Mouse (Mus musculus): Measurements from ENCODE around the gene Osbpl9. TPM values are rescaled to one million over a fixed set of nuclear protein-coding genes. Genes with fewer than 3 reads are reported as not detected.
A peak's percentile ranks its signal among the peaks of the same experiment; 100 is the strongest.

Osbpl9 gene
- polyA plus RNA-seq, 1 experiment: 67.8 TPM

DNA sequence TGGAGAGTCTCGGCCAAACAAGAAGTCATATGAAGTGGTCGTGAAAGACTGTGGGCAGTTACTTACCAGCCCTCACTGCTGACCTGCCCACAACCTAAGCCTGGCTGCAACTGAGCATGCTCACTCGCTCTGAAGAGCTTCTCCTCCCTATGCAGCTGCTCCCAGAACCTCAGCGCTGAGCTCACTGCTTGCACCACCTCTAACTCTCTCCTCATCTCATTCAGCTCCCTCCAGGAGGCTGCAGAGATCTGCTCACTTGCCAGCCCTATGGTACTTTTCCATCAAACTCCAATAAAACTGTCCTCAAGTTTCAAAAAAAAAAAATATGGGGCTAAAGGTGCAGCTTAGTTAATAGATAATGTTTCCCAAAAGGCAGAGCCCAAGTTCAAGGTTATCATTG, 63.5 kb downstream of the Osbpl9 start:
- TF ChIP-seq CTCF (IDR thresholded peaks at IDR 0.05; ENCODE audit: extremely low read depth, insufficient read depth, insufficient read length, insufficient replicate concordance) (no peak), POLR2A (IDR thresholded peaks at IDR 0.05; ENCODE audit: low read depth, low read length) (no peak)
- H3K4me3 ChIP-seq (ENCODE audit: extremely low read depth, insufficient read depth, insufficient read length): no peak overlapping the region
- 91% methylated on average over 4 of the region's 4 CpGs for WGBS
- H3K27me3 ChIP-seq (ENCODE audit: control insufficient read depth, insufficient read depth, low read length): no peaks in the 10 kb centered on the region
- H3K27ac ChIP-seq (ENCODE audit: insufficient read depth, low read length): no peak overlapping the region
- no peak for DNase-seq (ENCODE audit: low read depth in 1 of 2, low spot score in 2 of 2)
- H3K36me3 ChIP-seq (ENCODE audit: control insufficient read depth, insufficient read depth, low read length): no peaks in the 10 kb centered on the region
- peaks cover 5% of the 10 kb centered on the region for H3K4me1 ChIP-seq (ENCODE audit: control insufficient read depth, insufficient read depth, insufficient read length)

DNA sequence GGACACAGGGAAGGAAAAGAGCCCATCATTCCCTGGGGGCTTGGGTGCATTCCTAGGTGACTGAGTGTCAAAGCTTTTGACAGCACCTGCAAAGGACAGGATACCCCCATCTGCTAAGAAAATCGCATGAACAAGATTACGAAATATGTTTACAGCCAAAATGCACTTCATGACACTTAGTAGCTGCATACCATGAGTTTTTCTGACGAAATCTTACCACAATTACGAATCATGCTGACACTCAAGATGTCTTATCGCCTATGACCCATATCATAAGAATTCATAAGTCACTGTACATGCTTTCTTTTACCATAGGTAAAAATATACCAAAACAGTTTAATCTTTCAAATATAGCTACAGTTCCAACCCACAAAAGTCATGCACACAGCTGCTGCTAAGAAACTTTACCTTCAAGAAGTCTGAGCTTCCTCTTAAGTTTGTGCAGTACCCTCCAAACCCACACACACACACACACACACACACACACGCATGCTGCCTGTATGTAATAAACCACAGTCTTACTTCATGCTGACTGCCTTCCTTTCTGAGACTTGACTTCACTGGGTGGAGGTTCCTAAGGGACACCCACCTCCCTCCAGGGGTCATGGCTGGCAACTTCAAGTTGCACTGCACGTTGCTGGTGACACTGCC, 65.5 kb downstream of the Osbpl9 start:
- DNase-seq (ENCODE audit: low read depth in 1 of 2, low spot score in 2 of 2): peak; percentile 46 to 51
- no peak for TF ChIP-seq CTCF (IDR thresholded peaks at IDR 0.05; ENCODE audit: extremely low read depth, insufficient read depth, insufficient read length, insufficient replicate concordance)
- peak overlapping the region; percentile 60; the same call in 1 of the 2 replicates for H3K27ac ChIP-seq (ENCODE audit: insufficient read depth, low read length)
- H3K4me1 ChIP-seq (ENCODE audit: control insufficient read depth, insufficient read depth, insufficient read length): peaks cover 5% of the 10 kb centered on the region
- no peaks in the 10 kb centered on the region for H3K36me3 ChIP-seq (ENCODE audit: control insufficient read depth, insufficient read depth, low read length)
- H3K27me3 ChIP-seq (ENCODE audit: control insufficient read depth, insufficient read depth, low read length): no peaks in the 10 kb centered on the region
- WGBS: 15% methylated on average over 7 of the region's 7 CpGs
- H3K4me3 ChIP-seq (ENCODE audit: extremely low read depth, insufficient read depth, insufficient read length): no peak overlapping the region

- H3K27me3 ChIP-seq (ENCODE audit: control insufficient read depth, insufficient read depth, low read length): no peaks in the 10 kb centered on the region
- DNase-seq (ENCODE audit: low read depth in 1 of 2, low spot score in 2 of 2): no peak
- 43% methylated on average over 3 of the region's 3 CpGs for WGBS
- no peak overlapping the region for H3K4me3 ChIP-seq (ENCODE audit: extremely low read depth, insufficient read depth, insufficient read length)
- peaks cover 5% of the 10 kb centered on the region for H3K4me1 ChIP-seq (ENCODE audit: control insufficient read depth, insufficient read depth, insufficient read length)
- no peak overlapping the region for H3K27ac ChIP-seq (ENCODE audit: insufficient read depth, low read length)
- no peaks in the 10 kb centered on the region for H3K36me3 ChIP-seq (ENCODE audit: control insufficient read depth, insufficient read depth, low read length)
- TF ChIP-seq CTCF (IDR thresholded peaks at IDR 0.05; ENCODE audit: extremely low read depth, insufficient read depth, insufficient read length, insufficient replicate concordance) (no peak), POLR2A (IDR thresholded peaks at IDR 0.05; ENCODE audit: low read depth, low read length) (no peak)
These were observed 67.1 kb downstream of the Osbpl9 start for GRCm38 (mm10) chr4:109134955-109135354.

- TF ChIP-seq CTCF (IDR thresholded peaks at IDR 0.05; ENCODE audit: extremely low read depth, insufficient read depth, insufficient read length, insufficient replicate concordance): no peak
- TF ChIP-seq POLR2A (IDR thresholded peaks at IDR 0.05; ENCODE audit: low read depth, low read length): no peak
- DNase-seq (ENCODE audit: low read depth in 1 of 2, low spot score in 2 of 2): no peak
- 92% methylated on average over 10 of the region's 10 CpGs for WGBS
- no peak overlapping the region for H3K27ac ChIP-seq (ENCODE audit: insufficient read depth, low read length)
- no peaks in the 10 kb centered on the region for H3K27me3 ChIP-seq (ENCODE audit: control insufficient read depth, insufficient read depth, low read length)
- peaks cover 3% of the 10 kb centered on the region; the same call in 1 of the 2 replicates for H3K4me1 ChIP-seq (ENCODE audit: control insufficient read depth, insufficient read depth, insufficient read length)
- H3K4me3 ChIP-seq (ENCODE audit: extremely low read depth, insufficient read depth, insufficient read length): no peak overlapping the region
- no peaks in the 10 kb centered on the region for H3K36me3 ChIP-seq (ENCODE audit: control insufficient read depth, insufficient read depth, low read length)
These were observed 70.7 kb downstream of the Osbpl9 start for GRCm38 (mm10) chr4:109131256-109131872.

DNA sequence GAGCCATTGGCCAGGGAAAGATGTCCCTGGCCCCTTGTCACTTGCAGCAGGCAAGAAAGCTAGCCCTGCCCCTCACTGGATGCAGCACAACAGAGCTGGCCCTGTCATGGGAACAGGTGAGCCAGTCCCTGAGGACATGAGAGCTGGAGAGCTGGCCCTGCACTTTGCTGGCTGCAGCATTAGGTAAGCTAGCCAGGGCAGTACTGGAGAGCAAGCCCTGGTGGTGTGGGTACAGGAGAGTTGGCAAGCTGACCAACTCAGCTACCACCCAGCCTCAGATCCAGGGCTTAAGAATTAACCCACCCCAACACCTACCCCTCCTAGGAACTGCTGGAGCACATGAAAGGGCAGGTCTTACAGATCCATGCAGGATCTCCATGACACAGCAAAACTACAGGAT, 73.1 kb downstream of the Osbpl9 start:
- no peaks in the 10 kb centered on the region for H3K27me3 ChIP-seq (ENCODE audit: control insufficient read depth, insufficient read depth, low read length)
- H3K4me1 ChIP-seq (ENCODE audit: control insufficient read depth, insufficient read depth, insufficient read length): peaks cover 2% of the 10 kb centered on the region; the same call in 1 of the 2 replicates
- TF ChIP-seq CTCF (IDR thresholded peaks at IDR 0.05; ENCODE audit: extremely low read depth, insufficient read depth, insufficient read length, insufficient replicate concordance) (no peak), POLR2A (IDR thresholded peaks at IDR 0.05; ENCODE audit: low read depth, low read length) (no peak)
- no peak overlapping the region for H3K4me3 ChIP-seq (ENCODE audit: extremely low read depth, insufficient read depth, insufficient read length)
- no peaks in the 10 kb centered on the region for H3K36me3 ChIP-seq (ENCODE audit: control insufficient read depth, insufficient read depth, low read length)
- no peak for DNase-seq (ENCODE audit: low read depth in 1 of 2, low spot score in 2 of 2)
- H3K27ac ChIP-seq (ENCODE audit: insufficient read depth, low read length): no peak overlapping the region

DNA sequence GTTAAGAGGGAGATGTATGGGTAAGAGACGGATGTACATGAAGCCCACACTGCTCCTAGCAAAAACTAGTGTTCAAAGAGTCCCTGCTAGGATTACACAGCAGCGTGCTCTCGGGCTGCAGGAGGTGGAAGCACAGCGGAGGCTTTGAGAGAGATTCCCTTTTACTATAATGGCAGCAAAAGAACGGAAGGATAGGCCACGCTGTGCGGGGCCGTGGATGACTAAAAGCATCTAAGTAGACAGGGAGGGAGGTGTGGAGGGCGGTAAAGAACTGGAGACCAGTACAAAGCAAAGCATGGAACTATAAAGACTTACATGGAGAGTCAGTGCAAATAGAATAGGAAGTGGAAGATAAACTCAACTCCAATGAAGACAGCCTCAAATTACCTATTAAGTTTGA, 74.1 kb downstream of the Osbpl9 start:
- Histone ChIP-seq H3K27ac (ENCODE audit: insufficient read depth, low read length) (no peak overlapping the region), H3K27me3 (ENCODE audit: control insufficient read depth, insufficient read depth, low read length) (no peaks in the 10 kb centered on the region), H3K4me3 (ENCODE audit: extremely low read depth, insufficient read depth, insufficient read length) (no peak overlapping the region), H3K36me3 (ENCODE audit: control insufficient read depth, insufficient read depth, low read length) (no peaks in the 10 kb centered on the region), H3K4me1 (ENCODE audit: control insufficient read depth, insufficient read depth, insufficient read length) (peaks cover 10% of the 10 kb centered on the region; the same call in 1 of the 2 replicates)
- DNase-seq (ENCODE audit: low read depth in 1 of 2, low spot score in 2 of 2): no peak
- no peak for TF ChIP-seq POLR2A (IDR thresholded peaks at IDR 0.05; ENCODE audit: low read depth, low read length)
- TF ChIP-seq CTCF (IDR thresholded peaks at IDR 0.05; ENCODE audit: extremely low read depth, insufficient read depth, insufficient read length, insufficient replicate concordance): no peak
- WGBS: 94% methylated on average over 9 of the region's 9 CpGs

Data from spleen, adult 2 months (tissue).